Mouse (Mus musculus): ENCODE data around the gene Ap2a1. TPM values are rescaled to one million over a fixed set of nuclear protein-coding genes. Genes with fewer than 3 reads are reported as not detected.

The Ap2a1 gene
- polyA plus RNA-seq, 1 experiment: 107 TPM

DNA sequence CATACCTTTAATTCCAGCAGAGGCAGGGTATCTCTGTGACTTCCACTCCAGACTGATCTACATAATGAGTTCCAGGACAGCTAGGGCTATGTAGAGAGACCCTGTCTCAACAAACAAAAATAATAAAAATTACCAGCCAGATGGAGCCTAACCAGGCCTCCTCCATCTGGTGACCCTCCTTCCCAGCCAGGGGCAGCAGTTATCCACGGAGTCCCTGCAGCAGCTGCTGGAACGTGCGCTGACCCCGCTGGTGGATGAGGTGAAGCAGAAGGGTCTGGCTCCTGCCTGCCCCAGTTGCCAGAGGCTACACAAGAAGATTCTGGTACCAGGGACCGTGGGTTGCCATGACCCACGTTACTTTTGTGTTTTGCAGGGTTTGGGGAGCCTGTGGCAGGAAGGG is 27.0 kb upstream of the Ap2a1 start:
- no peak for TF ChIP-seq CTCF (IDR thresholded peaks at IDR 0.05; ENCODE audit: low read depth, low read length)
- no peak for TF ChIP-seq EP300 (IDR thresholded peaks at IDR 0.05; ENCODE audit: insufficient read depth, low read depth, low read length)
- no peak for TF ChIP-seq POLR2A (IDR thresholded peaks at IDR 0.05; ENCODE audit: insufficient read depth, low read length)
- peaks cover 14% of the 10 kb centered on the region for H3K36me3 ChIP-seq (ENCODE audit: control insufficient read depth, insufficient read depth, low read length, poor library complexity, severe bottlenecking)
- H3K4me3 ChIP-seq (ENCODE audit: low read depth, low read length): no peak overlapping the region
- peaks cover 2% of the 10 kb centered on the region for H3K4me1 ChIP-seq (ENCODE audit: control insufficient read depth, insufficient read depth, low read length)
- no peak overlapping the region for H3K27ac ChIP-seq (ENCODE audit: insufficient read depth, low read length)
- H3K27me3 ChIP-seq (ENCODE audit: control insufficient read depth, insufficient read depth, low read length, poor library complexity, severe bottlenecking): no peaks in the 10 kb centered on the region
- no peak overlapping the region for H3K9ac ChIP-seq (ENCODE audit: low read depth, poor library complexity, severe bottlenecking)
- H3K9me3 ChIP-seq (replicated peaks; ENCODE audit: control insufficient read depth, insufficient read depth, low read length, poor library complexity, severe bottlenecking): no peaks in the 10 kb centered on the region

GRCm38 (mm10) chr7:44955628-44956027 is 26.3 kb upstream of the Ap2a1 start:
- Histone ChIP-seq H3K36me3 (ENCODE audit: control insufficient read depth, insufficient read depth, low read length, poor library complexity, severe bottlenecking) (peaks cover 10% of the 10 kb centered on the region; the same call in 1 of the 2 replicates), H3K9ac (ENCODE audit: low read depth, poor library complexity, severe bottlenecking) (no peak overlapping the region), H3K27me3 (ENCODE audit: control insufficient read depth, insufficient read depth, low read length, poor library complexity, severe bottlenecking) (no peaks in the 10 kb centered on the region), H3K9me3 (replicated peaks; ENCODE audit: control insufficient read depth, insufficient read depth, low read length, poor library complexity, severe bottlenecking) (no peaks in the 10 kb centered on the region), H3K4me1 (ENCODE audit: control insufficient read depth, insufficient read depth, low read length) (peaks cover 2% of the 10 kb centered on the region), H3K27ac (ENCODE audit: insufficient read depth, low read length) (no peak overlapping the region), H3K4me3 (ENCODE audit: low read depth, low read length) (no peak overlapping the region)
- TF ChIP-seq POLR2A (IDR thresholded peaks at IDR 0.05; ENCODE audit: insufficient read depth, low read length): no peak
- peak; percentile 41 for TF ChIP-seq CTCF (IDR thresholded peaks at IDR 0.05; ENCODE audit: low read depth, low read length)
- no peak for TF ChIP-seq EP300 (IDR thresholded peaks at IDR 0.05; ENCODE audit: insufficient read depth, low read depth, low read length)

- Histone ChIP-seq H3K4me1 (ENCODE audit: control insufficient read depth, insufficient read depth, low read length) (peaks cover 2% of the 10 kb centered on the region), H3K27ac (ENCODE audit: insufficient read depth, low read length) (no peak overlapping the region), H3K4me3 (ENCODE audit: low read depth, low read length) (no peak overlapping the region), H3K9ac (ENCODE audit: low read depth, poor library complexity, severe bottlenecking) (no peak overlapping the region), H3K36me3 (ENCODE audit: control insufficient read depth, insufficient read depth, low read length, poor library complexity, severe bottlenecking) (peaks cover 7% of the 10 kb centered on the region; the same call in 1 of the 2 replicates), H3K27me3 (ENCODE audit: control insufficient read depth, insufficient read depth, low read length, poor library complexity, severe bottlenecking) (no peaks in the 10 kb centered on the region), H3K9me3 (replicated peaks; ENCODE audit: control insufficient read depth, insufficient read depth, low read length, poor library complexity, severe bottlenecking) (no peaks in the 10 kb centered on the region)
- TF ChIP-seq POLR2A (IDR thresholded peaks at IDR 0.05; ENCODE audit: insufficient read depth, low read length) (no peak), CTCF (IDR thresholded peaks at IDR 0.05; ENCODE audit: low read depth, low read length) (no peak), EP300 (IDR thresholded peaks at IDR 0.05; ENCODE audit: insufficient read depth, low read depth, low read length) (no peak)
Observed at GRCm38 (mm10) chr7:44954091-44954885, 25.0 kb upstream of the Ap2a1 start.

DNA sequence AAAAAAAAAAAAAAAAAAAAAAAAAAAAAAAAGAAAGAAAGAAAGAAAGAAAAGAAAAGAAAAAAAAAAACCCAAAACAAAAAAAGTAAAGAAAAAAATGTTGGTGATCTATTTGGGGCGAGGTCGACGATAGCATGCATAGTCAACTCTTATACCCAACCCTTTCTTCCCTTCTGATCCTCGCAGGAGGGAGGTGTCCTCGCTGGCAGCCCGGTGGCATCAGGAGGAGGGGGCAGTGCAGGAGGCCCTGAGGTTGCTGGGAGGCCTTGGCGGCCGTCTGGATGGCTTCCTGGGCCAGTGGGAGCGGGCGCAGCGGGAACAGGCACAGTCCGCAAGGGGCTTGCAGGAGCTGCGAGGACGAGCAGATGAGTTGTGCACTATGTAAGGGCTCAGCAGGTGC is 24.3 kb upstream of the Ap2a1 start:
- peaks cover 2% of the 10 kb centered on the region for H3K4me1 ChIP-seq (ENCODE audit: control insufficient read depth, insufficient read depth, low read length)
- no peak for TF ChIP-seq CTCF (IDR thresholded peaks at IDR 0.05; ENCODE audit: low read depth, low read length)
- no peak for TF ChIP-seq POLR2A (IDR thresholded peaks at IDR 0.05; ENCODE audit: insufficient read depth, low read length)
- TF ChIP-seq EP300 (IDR thresholded peaks at IDR 0.05; ENCODE audit: insufficient read depth, low read depth, low read length): no peak
- no peaks in the 10 kb centered on the region for H3K27me3 ChIP-seq (ENCODE audit: control insufficient read depth, insufficient read depth, low read length, poor library complexity, severe bottlenecking)
- H3K4me3 ChIP-seq (ENCODE audit: low read depth, low read length): 0 out of 2 replicates have a peak overlapping the region, but pooled peaks have one; percentile 4
- H3K27ac ChIP-seq (ENCODE audit: insufficient read depth, low read length): no peak overlapping the region
- H3K9ac ChIP-seq (ENCODE audit: low read depth, poor library complexity, severe bottlenecking): 0 out of 2 replicates have a peak overlapping the region, but pooled peaks have one; percentile 11
- 0 out of 2 replicates have a peak, but pooled peaks cover under 1% of the 10 kb centered on the region for H3K36me3 ChIP-seq (ENCODE audit: control insufficient read depth, insufficient read depth, low read length, poor library complexity, severe bottlenecking)
- no peaks in the 10 kb centered on the region for H3K9me3 ChIP-seq (replicated peaks; ENCODE audit: control insufficient read depth, insufficient read depth, low read length, poor library complexity, severe bottlenecking)

- Histone ChIP-seq H3K9ac (ENCODE audit: low read depth, poor library complexity, severe bottlenecking) (peak overlapping the region; percentile 38; the same call in 1 of the 2 replicates), H3K36me3 (ENCODE audit: control insufficient read depth, insufficient read depth, low read length, poor library complexity, severe bottlenecking) (no peaks in the 10 kb centered on the region), H3K9me3 (replicated peaks; ENCODE audit: control insufficient read depth, insufficient read depth, low read length, poor library complexity, severe bottlenecking) (no peaks in the 10 kb centered on the region), H3K4me3 (ENCODE audit: low read depth, low read length) (peak overlapping the region; percentile 75), H3K27me3 (ENCODE audit: control insufficient read depth, insufficient read depth, low read length, poor library complexity, severe bottlenecking) (no peaks in the 10 kb centered on the region), H3K4me1 (ENCODE audit: control insufficient read depth, insufficient read depth, low read length) (peaks cover 2% of the 10 kb centered on the region), H3K27ac (ENCODE audit: insufficient read depth, low read length) (peak overlapping the region; percentile 47; the same call in 1 of the 2 replicates)
- peak; percentile 25 for TF ChIP-seq POLR2A (IDR thresholded peaks at IDR 0.05; ENCODE audit: insufficient read depth, low read length)
- no peak for TF ChIP-seq CTCF (IDR thresholded peaks at IDR 0.05; ENCODE audit: low read depth, low read length)
- no peak for TF ChIP-seq EP300 (IDR thresholded peaks at IDR 0.05; ENCODE audit: insufficient read depth, low read depth, low read length)
Observed at GRCm38 (mm10) chr7:44952611-44953306, 23.5 kb upstream of the Ap2a1 start.
